Mouse (Mus musculus) hindlimb bud, embryonic 11.5 days (tissue): Measurements from ENCODE around the gene Bglap2.
A peak's percentile ranks its signal among the peaks of the same experiment; 100 is the strongest.
"Not testable (repeated sequence)": the region's sequence is repeated elsewhere in the genome, so short reads cannot be mapped to it uniquely, and the experiment has no call there.

ENCODE experiments used
- DNase-seq: peaks from one replicate; pipeline ENCODE4 v3.0.0-alpha.2; 2012; ENCODE audit warnings: low read depth, low spot score; ENCODE audit errors: extremely low spot score

Bglap2 gene

DNA sequence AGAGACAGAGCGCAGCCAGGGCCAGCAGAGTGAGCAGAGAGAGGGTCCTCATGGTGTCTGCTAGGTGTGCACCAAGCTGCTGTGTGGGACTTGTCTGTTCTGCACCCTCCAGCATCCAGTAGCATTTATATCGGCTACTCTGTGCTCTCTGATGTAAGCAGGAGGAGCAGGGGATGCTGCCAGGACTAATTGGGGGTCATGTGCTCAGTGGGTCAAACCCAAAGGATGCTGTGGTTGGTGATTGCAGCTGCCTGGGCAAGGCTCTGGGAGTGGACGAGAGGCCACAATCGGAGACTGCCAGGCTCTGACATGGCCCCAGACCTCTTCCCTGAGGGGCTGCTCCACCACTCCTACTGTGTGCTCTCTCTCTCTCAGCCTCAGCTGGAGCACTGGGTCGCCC lies at the start of gene Bglap2:
TSS of gene Bglap2 (minus strand) at position 101 of the 400 bp plus-strand sequence.
- DNase-seq: not testable (repeated sequence)

DNA sequence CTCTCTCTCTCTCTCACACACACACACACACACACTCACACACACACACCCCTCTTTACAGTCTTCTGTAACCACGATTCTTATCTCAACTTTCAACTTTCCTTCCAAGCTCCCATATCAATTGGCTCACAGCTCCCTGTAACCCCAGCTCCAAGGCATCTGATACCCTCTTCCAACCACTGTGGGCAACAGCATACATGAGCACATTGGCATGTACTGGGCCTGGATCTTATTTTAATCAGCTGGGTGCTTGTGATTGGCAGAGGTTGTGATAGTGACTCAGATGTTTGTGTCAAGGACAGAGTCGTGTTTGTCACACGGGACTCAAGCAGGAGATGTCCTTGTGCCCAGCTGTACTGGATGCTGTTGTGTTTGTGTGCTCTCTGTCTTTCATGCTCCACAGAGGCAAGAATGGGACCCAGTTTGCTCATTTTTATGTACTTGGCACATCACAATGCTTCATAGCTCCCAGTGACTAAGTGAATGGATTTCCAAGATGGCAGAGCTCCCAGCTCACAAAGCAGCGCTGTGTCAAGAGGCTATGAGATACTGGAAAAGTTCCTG lies 48.9 kb upstream of the Bglap2 start:
- no peak for DNase-seq

DNA sequence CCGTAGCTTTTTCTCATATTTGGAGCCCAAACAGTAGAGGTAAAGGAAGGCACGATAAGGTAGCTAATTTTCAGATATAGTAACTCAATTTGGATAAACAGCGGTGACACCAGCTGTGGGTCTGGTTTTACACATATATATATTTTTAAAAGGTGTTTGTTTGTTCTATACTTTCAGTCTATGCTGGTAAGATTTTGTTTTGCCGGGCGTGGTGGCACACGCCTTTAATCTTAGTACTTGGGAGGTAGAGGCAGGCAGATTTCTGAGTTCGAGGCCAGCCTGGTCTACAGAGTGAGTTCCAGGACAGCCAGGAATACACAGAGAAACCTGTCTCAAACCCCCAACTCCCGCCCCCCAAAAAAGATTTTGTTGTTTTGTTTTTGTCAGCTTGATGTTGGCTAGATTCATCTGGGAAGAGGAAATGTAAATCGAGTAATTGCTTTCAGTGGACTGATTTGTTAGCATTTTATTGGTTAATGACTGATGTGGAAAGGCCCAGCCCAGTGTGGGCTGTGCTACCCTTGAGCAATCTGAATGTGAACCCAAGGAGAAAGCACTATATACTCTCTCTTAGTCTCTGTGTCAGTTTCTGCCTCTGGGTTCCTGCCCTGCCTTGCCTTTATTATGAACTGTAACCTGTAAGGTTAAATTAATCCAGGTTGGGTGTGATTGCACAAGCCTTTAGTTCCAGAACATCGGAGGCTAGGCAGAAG lies 47.4 kb upstream of the Bglap2 start:
- DNase-seq: no peak

DNA sequence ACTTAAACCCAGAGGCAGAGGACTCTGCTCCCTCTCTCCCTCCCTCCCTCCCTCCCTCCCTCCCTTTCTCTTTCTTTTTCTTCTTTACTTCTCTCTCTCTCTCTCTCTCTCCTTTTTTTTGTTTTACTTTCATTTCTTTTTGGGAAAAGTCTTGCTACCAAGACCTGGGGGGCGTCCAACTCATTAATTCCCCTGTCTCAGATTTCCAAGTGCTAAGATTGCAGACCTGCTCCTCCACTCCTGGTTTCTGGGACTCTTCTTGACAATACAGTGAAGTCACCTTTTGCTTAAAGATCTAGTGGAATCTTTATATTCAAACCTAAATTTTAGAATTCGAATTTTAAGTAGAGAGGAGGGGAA lies 46.8 kb upstream of the Bglap2 start:
- DNase-seq: no peak

DNA sequence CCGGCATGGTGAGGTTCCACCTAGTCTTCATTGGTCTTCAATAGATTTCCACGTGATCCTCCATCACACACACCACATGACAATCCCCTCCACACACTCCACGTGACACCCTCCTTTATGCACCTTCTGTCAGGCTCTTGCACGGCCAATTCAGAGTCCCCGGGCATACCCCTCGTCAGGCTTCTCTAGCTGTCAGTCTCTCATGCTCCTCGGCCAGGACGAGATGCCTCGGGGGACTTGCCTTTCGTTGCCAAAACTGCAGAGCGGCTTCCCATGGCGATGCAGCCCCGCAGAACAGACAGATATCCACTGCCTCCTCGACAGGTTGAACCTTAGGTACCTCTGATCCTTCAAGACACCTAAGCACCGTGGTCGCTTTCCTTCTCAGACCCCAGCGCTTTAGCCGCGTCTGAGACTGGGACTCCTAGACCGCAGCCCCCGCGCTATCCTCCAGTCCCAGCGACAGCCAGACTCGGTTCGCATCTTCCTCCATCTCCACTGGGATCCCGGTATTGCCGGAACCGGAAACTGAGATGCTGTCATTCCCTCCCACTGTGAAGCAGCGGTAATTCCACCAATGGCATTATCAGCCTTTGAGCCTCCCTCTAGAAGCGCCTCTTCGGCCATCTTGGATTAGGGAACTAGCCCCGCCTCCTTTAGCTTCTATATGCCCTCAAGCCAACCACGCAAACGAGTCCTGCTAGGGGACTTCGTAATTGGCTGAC lies 46.3 kb upstream of the Bglap2 start, which contains the start of gene Slc25a44:
TSS of gene Slc25a44 (minus strand) at position 535 of the 725 bp plus-strand sequence.
- peak; percentile 97 for DNase-seq

DNA sequence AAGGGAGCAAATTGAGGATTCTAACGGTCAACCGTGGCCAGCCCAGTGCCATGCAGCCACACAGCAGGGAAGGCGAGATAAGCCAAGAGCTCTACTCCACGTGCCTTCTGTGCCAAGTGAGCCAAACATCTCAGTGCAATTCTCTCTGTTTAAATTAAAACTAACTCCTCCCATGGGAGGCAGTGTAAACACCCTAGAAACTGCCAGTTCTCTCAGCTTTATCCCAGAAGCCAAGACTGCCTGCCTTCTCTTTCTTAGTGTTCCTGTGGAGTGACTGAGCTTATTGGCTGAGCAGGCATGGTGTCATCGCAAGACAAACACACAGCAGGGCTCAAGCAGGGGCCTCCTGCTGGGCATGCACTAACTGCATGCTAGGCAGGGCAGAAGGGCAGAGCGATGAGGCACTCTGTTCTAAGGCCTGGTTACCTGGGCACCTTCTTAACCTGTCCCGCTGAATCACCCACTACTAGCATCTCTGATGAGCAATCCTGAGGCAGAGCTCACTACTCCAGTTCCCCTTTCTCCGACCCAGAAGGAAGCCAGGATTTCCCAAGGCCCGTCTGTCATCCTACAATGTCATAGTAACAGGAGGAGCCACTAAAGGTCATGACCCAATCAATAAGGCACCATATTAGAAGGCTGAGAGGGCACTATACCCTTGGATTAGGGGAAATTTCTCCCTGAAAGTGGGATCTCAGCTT lies 43.7 kb upstream of the Bglap2 start:
- DNase-seq: no peak

DNA sequence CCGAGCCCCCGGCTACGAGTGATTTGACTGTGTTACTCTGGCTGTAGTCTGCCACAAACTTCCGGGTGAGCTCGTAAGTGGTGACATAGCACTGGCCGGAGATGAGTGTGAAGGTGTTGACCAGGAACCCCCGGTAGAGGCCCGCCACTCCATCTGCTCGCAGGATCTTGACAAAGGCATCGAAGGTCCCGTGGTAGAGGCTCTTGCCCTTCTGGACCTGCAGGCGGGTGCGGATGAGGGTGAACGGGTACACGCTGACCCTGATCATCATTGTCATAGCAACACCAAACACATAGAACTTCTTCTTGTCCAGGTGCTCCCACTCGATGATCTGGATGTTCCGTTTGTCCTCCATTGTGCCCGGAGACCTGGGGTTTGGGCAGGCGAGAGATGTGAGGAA lies 42.3 kb upstream of the Bglap2 start:
- DNase-seq: no peak

DNA sequence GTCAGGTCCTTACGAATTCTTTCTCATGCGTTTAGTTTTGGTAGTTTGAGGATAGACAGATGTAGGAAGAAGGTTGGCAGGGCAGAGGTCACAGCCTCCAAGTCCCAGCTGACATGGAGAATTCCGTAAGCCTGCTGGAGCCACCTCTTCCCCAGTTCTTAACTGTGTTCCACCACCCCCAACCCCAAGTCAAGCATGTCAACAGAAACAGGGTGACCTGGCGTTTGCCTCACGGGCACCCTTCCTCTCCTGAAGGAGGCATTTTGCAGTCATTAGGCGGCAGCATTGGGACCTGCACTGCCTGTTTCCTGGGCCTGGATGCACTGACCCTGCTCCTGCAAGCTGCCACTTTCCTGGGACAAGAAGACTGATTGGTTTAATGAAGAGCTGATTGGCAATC lies 39.5 kb upstream of the Bglap2 start:
- no peak for DNase-seq

DNA sequence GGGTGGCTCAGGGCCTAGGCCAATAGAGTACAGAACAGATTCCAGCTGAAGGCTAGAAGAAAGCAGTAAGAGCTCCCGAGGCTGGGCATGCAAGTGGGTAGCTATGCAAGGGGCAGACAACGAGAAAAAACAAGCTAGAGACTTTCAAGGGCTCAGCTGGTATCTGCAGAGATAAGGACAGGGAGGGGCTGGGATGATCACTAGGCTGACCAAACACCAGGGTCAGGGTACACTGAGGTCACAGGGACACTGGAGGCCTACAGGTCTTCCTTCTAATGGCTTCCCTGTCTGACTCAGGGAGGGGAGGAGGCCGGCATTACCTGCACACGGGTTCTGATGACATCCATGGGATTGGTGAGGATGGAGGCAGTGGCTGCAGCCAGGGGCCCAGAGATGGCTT lies 37.2 kb upstream of the Bglap2 start:
- DNase-seq: no peak

DNA sequence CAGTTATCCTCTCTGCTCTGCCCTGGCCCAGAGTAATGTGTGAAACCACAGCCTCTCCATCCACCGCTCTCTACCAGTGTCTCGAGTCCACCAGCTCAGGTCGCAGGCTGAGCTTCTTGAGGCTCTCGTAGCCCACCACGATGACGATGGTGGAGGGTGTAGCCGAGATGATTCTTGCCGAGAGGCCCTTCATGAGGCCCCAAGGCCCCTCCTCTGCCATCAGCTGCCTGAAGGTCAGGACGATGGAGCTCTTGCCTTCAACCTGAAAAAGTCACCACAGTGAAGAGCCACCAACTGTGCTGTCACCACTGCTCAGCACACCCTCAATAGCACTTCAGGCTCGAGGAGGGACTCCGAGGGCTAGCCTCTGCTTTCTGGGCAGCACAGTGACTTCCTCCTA lies 34.1 kb upstream of the Bglap2 start:
- DNase-seq: no peak

DNA sequence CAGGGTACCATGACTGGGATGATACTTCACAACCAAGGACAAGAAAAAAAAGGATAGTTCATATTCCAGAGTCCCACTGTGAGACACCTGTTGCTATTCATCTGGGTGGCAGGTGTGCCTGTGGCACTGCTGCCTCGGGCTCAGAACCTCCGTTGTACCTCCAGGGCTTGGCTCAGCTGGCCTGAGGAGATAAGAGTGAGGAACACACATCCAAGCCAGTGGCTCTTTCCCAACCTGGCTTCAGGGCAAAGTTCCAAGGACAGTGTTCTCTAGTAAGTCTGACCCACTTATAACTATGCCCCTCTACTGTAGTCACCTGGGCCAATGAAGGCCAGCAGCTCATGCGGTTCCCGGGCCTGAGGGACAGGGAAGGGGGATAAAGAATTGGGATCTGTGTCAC lies 33.2 kb upstream of the Bglap2 start:
- no peak for DNase-seq

DNA sequence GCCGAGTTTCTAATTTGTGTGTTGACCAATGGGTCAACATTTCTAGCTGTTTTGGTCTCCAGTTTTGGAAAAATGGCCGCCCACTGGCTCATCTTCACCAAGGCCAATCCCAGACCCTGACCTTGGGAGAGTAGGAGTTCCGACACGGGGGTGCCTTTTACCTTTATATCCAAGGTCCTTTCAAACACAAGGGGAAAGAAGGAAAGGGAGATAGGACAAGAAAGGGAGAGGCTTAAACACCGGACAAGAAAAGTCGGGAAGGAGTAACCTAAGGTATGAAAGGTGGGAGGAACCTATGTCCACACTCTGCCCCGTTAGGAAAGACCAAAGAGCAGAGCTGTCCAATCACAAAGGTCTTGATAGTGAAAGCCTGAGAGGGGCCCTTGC lies 32.1 kb upstream of the Bglap2 start:
- no peak for DNase-seq

DNA sequence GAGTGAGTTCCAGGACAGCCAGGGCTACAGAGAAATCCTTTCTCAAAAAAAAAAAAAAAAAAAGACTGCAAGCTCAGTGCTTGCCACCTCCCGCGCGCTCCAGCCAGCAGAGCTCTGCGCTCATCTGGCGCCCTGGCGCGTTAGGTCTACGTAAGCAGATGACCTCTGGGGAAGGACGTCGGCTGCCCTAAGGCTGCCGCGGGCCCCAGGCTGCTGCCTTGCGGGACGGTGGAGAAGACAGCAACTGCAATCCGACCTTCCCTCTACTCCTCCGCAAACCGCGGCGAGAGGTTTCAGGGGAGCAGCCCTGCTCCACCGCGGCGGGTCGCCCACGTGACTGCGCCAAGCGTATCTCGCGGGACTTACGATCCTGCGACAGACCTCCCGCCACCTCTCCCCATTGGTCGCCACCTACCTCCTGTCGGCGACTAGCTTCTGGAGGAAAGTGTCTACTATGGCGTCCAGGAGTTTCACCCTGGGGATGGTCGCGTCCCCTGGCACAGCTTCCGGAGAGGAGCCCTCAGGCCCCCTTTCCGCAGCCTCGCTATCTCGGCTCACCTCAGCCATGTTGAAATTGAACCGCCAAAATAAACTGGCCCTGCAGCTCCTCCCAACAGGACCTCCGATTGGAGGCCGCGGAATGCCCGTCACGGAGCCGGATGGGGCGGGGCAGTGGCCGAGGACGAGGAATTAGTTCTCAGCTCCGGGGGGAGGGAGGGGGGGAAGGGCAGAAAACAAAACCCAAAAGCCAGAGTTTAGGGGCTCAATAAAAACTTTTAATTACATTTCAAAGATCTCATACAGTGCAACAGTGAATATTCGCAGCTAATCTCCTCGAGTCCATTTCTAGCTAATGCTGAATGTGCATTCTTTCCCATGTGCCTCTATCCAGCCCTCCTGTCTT lies 31.5 kb upstream of the Bglap2 start, which contains the start of gene Pmf1:
TSS of gene Pmf1 (minus strand) at position 591 of the 904 bp plus-strand sequence.
- peak; percentile 72 for DNase-seq

DNA sequence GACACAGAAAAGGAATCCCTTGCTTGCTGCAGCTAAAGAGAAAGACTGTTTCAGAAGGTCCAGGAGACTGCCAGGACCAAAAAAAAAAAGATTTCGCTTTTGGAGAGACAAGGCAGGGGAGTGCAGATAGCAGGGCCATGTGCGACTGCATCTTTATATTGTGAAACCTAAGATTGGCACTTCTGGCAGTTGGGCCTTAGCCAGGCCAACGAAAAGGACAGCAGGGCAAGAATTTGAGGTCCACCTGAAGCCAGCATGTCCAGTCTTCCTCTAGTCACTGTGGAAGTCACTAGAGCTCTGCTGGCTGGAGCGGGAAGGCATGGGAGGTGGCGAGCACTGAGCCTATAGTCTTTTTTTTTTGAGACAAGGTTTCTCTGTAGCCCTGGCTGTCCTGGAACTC lies 30.5 kb upstream of the Bglap2 start:
- DNase-seq: no peak

DNA sequence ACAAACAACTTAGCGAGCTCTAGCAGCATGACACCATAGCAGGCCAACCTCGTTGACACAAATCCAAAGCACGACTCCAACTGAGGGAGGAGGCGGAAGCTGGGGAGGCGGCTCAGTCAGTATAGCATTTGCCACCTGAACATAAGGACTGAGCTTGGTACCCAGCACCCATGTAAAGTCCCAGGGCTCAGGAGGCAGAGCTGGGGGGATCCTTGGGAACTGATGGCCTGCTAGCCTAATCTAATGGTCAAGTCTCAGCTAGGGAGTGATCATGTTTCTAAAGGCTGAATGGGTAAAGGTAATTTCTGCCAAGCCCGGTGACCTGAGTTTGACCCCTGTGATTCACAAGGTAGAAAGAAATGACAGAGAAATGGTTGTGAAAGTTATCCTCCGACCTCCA lies 29.0 kb upstream of the Bglap2 start:
- DNase-seq: no peak

DNA sequence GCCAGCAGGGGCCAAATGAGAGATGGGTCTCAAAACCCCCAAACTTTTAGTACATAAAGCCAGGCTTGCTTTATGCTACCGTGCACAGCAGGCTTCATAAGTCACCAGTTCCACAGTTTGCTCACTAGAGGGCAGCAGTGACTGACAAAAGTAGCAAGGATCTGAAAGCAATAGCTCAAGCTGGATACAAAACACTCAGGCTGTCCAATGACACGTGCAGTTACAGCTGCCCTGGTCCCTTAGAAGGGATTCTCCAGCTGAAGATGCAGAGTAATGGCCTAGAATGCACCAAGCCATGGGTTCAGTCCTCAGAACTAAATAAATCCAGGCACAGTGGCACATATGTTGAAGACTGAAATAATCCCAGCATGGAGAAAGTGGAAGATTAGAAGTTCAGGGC lies 28.6 kb upstream of the Bglap2 start:
- peak; percentile 75 for DNase-seq

DNA sequence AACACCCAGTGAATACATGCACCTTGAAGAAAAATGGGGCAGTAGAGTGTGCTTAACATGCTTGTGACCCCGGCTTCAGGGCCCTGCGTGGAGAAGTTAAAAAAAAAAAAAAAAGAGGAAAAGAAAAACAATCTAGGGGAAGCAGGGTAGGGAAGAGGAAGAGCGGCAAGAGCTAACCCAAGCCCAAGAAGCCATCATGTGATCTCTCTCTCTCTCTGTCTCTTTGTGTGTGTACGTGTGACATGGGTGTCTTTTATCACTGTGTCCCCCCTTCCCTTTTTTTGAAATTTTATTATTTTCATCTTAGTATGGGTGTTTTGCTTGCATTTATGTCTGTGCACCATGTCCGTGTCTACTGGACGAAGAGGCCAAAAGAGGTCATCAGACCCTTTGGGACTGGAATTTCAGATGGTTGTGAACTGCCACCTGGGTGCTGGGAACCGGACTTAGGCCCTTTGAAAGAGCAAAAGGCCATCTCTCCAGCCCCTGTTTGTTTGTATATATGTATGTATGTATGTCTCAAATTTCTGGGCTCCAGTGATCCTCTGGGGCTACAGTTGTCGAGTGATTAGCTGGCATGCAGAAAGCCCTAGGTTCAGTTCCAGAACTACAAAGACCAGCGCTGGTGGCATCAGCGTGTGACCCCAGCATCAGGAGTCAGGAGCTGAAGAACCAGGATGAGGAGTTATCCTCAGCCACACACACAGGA lies 25.2 kb upstream of the Bglap2 start:
- DNase-seq: no peak

DNA sequence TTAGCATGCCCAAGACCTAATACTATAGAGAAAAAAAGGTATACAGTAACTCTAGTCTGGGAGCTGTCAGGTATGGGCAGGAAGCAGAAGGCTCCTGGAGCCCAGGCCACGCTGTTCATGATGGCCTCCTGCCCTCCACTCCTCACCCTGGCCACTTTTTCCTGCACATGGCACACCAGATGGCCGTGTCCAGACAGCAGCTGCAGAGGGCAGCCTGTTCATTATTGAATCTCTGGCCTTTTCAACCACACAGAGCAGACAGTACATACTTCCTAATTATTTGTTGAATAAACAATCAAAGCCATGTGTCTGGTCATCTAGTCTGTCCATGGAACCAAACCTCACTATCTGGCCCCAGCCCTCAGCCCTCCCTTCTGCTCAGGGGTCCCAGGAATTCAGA lies 20.2 kb upstream of the Bglap2 start:
- DNase-seq: no peak

DNA sequence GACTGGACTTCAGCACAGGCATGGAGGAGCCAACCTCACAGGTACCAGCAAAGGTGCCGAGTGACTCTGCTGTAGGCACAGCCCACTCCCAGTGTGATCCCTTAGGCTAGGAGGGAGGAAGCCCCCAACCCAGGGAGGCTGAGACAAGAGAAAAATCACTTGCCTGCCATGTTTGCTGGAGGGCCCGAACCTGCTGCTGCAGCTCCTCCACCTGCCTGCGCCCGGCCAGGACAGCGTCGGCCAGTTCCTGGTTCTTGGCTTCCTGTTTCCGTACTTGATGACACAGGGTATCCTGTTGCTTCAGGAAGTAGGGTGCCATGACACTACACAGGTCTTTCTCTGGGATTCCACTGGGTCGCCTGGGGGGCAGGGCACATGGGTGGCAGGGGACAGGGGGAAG lies 17.2 kb upstream of the Bglap2 start:
- no peak for DNase-seq

DNA sequence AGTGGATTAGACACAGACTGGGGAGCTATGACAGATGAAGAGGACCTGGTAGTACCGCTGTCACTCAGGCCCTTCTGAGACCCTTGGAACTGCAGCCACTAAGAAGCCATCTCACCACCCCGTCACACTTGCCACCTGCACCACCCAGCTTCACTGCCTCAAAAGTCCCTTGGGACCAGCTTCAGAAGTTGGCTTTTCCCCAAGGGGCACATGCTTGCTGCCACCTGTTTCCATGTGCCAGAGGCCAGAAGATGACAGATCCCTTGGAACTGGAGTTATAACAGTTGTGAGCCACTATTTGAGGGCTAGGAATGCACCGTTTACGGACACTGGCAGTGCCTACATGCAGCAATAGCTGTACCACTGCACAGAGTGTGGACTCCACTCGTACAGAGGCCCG lies 16.8 kb upstream of the Bglap2 start:
- DNase-seq: no peak
